Mouse (Mus musculus) testis, postnatal 14 days (tissue): Measurements from ENCODE around the gene Mb.

Experiments
- DNase-seq: peaks from one replicate; pipeline ENCODE4 v3.0.0; 2021; ENCODE audit warnings: low spot score

Mb gene

DNA sequence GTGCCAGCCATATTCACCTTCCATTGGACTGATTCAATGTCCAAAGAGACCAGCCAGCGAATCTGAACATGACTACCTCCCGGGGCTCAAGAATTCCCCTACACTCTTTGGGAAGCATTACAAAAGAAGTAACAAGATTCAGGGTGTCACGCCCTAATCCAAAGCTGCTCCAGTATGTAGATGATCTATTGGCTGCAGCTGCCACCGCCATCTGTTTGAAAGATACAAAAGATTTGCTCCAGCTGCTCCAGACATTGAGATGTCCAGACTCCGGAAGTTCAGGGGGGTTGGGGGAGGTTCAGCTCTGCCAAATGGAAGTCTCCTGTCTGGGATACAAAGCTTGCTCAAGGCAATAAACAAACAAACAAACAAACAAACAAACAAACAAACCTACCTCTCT lies 73.9 kb downstream of the Mb start:
- no peak for DNase-seq

DNA sequence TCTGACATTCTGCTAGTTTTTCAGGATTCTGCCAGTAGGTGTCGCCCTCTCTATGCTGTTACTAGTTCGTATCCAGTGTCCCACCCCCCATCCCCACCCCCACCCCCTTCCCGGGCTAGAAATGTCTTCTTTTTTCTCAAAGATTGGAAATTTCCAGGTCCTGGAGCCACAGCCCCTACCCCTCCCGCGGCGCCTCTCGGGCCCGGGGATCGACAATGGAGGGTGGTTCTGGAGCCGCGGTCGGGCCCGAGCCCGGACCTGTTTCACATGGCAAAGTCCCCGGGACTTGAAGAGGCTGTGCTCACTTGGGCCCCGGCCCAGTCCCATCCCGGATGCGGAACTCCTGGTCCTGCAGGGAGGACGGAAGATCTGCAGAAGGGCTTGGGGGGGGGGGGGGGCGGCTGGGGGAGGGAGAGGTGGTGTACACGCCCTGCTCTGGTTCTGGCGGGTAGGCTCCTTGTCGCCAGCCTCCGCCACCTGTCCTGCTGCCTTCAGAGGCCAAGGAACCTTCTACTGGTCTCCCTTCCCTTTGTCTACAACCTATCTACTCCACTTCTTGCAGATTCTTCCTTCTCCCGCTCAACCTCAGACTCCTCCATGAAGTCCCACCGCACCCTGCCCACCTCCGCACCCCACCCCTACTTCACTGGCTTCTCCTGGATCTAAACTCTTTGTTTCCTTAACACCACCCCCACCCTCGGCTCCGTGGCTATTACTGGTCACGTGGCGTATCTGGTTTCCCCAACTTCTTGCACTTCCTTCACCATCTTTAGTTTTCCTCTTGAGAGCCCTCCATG lies 76.4 kb downstream of the Mb start:
- DNase-seq: peak; percentile 68

DNA sequence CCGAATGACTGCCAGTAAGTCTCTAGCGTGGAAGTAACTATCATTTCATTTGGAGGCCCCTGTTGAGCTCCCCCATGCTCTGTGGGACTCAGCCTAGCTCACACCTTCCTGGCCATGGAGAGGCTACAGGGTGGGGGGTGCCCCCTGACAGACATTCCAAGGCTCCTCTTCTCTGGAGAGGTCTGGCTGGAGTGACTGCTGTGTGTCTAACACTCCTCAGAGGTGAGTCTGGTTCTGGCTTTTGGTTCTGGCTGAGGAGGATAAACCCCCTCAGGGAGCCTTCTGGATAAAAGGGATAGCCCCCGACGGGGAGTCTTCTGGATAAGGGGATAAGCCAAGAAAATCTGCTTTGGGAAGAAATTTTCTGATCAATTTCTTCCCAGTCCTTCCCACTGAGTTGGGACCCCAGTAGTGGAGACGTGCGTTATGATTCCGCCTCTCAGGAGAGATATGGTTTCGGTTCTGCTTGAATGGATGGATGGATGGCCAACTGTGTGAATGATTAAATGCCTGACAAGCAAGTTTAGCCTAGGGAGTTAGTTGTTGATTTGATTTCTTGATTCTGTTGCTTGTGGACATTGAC lies 77.1 kb downstream of the Mb start:
- DNase-seq: no peak

DNA sequence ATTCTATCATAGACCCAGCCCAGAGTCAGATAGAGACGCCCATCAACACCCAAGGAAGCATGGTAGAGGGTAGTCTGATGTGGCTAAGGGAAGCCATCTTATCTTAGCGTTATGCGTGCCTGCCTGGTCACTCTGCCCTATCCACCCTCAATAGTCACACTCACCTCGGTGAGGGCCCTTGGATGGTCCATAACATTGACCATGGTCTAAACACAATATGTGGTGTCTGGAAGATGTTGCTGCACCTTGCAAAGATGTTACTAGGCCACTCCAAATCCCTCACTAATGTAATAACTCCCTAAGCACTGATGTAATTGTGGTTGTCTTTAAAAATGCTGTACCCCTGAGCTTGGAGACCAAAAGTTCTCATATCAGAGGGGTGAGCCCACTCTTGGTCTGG lies 77.8 kb downstream of the Mb start:
- no peak for DNase-seq
